Mouse (Mus musculus): ENCODE measurements around the gene Atp2b1. TPM values are rescaled to one million over a fixed set of nuclear protein-coding genes. Genes with fewer than 3 reads are reported as not detected.
"Not testable (repeated sequence)": the region's sequence is repeated elsewhere in the genome, so short reads cannot be mapped to it uniquely, and the experiment has no call there.

The Atp2b1 gene
- polyA plus RNA-seq, 1 experiment = 5.4 TPM

DNA sequence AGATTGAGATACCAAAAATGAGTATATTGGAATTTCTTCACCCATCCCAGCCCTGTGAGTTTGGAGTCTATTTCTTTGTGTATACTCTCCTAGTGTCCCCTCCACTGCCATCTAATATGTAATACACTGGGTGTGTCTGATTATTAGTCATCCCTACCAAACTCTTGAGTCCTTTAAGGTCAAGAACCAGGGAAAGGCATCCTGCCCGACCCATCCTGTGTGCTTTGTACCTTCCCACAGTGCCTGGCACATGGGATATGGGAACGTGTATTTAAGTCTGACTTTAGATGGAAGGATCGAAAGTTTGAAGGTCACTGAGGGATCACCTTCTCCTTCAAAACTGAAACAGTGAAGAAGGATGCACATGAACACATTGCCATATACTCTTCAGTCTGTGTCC, 60.4 kb downstream of the Atp2b1 start:
- no peaks in the 10 kb centered on the region for H3K27me3 ChIP-seq (replicated peaks)
- peaks cover 29% of the 10 kb centered on the region for H3K36me3 ChIP-seq (replicated peaks; ENCODE audit: low read length)
- H3K4me1 ChIP-seq = peaks cover 9% of the 10 kb centered on the region; the same call in 1 of the 2 replicates
- H3K9me3 ChIP-seq = peaks cover 10% of the 10 kb centered on the region; the same call in 1 of the 2 replicates
- TF ChIP-seq GATA1 (IDR thresholded peaks at IDR 0.05; ENCODE audit: borderline replicate concordance, low read length) (no peak), FLI1 (IDR thresholded peaks at IDR 0.05; ENCODE audit: low read length) (no peak)
- H3K4me3 ChIP-seq (replicated peaks) = no peak overlapping the region

DNA sequence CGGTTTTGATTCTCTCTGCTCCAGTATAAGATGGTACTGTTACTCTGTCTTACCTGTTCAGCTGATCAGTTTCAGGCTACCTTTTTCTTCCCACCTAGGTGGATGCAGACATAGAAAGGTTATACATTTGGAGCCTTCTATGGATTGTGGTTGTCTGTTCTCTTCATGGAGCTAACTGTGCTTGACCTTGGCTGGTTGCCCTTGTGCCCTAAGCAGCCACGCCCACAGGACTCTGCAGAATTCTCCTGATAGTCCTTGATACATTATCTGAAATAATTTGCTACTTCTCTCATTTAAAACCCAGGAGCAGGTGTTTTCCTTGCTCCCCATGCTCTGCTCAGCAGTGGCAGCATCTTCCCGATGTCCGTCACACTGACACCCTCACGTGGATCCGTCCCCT, 61.4 kb downstream of the Atp2b1 start:
- Histone ChIP-seq H3K36me3 (replicated peaks; ENCODE audit: low read length) (peaks cover 29% of the 10 kb centered on the region), H3K4me3 (replicated peaks) (no peak overlapping the region), H3K4me1 (peaks cover 9% of the 10 kb centered on the region; the same call in 1 of the 2 replicates), H3K9me3 (peaks cover 10% of the 10 kb centered on the region; the same call in 1 of the 2 replicates), H3K27me3 (replicated peaks) (no peaks in the 10 kb centered on the region)
- no peak for TF ChIP-seq FLI1 (IDR thresholded peaks at IDR 0.05; ENCODE audit: low read length)
- no peak for TF ChIP-seq GATA1 (IDR thresholded peaks at IDR 0.05; ENCODE audit: borderline replicate concordance, low read length)

DNA sequence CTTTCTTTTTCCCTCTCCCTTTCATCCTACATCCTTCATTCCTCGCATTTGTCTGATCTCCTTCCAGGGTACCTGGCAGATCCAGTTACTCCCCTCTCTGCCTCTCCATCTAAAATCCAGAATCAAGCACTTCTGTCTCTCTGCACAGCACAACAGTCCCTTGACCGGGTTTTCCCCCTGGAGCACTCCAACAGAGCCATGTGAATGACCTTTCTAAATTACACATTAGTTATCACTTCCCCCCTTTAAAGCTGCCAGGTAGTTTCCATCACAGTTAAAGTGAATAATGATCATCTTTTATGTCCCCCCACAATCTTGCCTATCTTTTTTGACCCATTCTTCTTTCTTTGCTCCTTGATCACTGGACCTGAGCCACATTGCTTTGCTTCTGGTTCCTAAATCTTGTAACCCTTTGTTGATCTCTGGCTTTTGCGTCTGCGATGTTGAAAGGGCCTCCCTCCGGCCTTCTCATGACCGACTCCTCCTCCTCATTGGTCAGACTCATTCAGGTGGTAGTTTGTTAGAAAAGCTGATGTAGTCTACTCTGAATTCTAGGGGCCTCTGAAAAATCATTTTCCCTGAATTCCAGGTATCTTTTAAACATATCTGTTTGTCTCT, 62.8 kb downstream of the Atp2b1 start:
- H3K36me3 ChIP-seq (replicated peaks; ENCODE audit: low read length) = peaks cover 20% of the 10 kb centered on the region
- H3K4me3 ChIP-seq (replicated peaks) = no peak overlapping the region
- H3K27me3 ChIP-seq (replicated peaks) = no peaks in the 10 kb centered on the region
- peaks cover 9% of the 10 kb centered on the region; the same call in 1 of the 2 replicates for H3K4me1 ChIP-seq
- TF ChIP-seq GATA1 (IDR thresholded peaks at IDR 0.05; ENCODE audit: borderline replicate concordance, low read length) = no peak
- TF ChIP-seq FLI1 (IDR thresholded peaks at IDR 0.05; ENCODE audit: low read length) = no peak
- peaks cover 7% of the 10 kb centered on the region; the same call in 1 of the 2 replicates for H3K9me3 ChIP-seq

DNA sequence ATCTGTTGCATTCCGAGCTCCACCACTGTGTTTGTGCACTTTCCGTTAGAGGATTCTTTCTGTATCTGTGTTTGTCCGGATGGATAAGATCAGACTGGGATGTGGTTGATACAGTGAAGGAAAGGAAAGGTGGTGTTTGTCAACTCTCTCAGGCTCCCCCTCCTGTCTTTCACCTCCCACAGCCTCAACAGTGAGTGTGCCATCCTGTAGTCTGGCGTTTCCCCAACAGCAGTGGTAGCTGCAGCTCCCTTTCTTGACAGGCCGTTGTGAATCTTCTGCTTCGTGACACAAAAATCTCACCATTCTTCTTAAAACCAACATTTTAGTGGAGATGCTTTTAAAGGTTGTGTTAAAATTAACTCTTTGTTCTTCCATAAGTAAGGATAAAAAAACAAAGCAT, 64.6 kb downstream of the Atp2b1 start:
- H3K27me3 ChIP-seq (replicated peaks) = no peaks in the 10 kb centered on the region
- TF ChIP-seq GATA1 (IDR thresholded peaks at IDR 0.05; ENCODE audit: borderline replicate concordance, low read length) (no peak), FLI1 (IDR thresholded peaks at IDR 0.05; ENCODE audit: low read length) (no peak)
- H3K9me3 ChIP-seq = no peaks in the 10 kb centered on the region
- H3K4me3 ChIP-seq (replicated peaks) = no peak overlapping the region
- peaks cover 9% of the 10 kb centered on the region; the same call in 1 of the 2 replicates for H3K4me1 ChIP-seq
- peaks cover 18% of the 10 kb centered on the region for H3K36me3 ChIP-seq (replicated peaks; ENCODE audit: low read length)

DNA sequence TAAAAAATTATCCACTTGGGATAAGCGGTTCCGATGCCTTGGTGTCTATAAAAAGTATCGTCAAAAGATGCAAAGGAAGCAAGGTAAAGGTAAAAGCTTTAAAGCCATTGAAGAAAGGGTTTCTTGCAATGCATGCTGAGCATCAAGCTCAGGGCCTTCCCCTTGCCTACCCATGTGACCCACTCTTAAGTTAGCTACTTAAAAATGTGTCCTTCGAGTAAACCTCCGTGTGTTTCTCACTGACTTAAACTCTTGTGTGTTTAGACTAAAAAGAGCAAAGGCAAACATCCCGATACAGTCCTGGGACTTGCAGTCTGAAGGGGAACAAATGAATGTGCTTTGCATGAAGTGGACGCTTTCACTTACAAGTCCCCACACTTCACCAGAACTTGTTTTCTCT, 65.1 kb downstream of the Atp2b1 start:
- TF ChIP-seq GATA1 (IDR thresholded peaks at IDR 0.05; ENCODE audit: borderline replicate concordance, low read length) (no peak), FLI1 (IDR thresholded peaks at IDR 0.05; ENCODE audit: low read length) (no peak)
- H3K27me3 ChIP-seq (replicated peaks) = no peaks in the 10 kb centered on the region
- no peak overlapping the region for H3K4me3 ChIP-seq (replicated peaks)
- no peaks in the 10 kb centered on the region for H3K9me3 ChIP-seq
- H3K4me1 ChIP-seq = peaks cover 9% of the 10 kb centered on the region; the same call in 1 of the 2 replicates
- H3K36me3 ChIP-seq (replicated peaks; ENCODE audit: low read length) = peaks cover 19% of the 10 kb centered on the region

DNA sequence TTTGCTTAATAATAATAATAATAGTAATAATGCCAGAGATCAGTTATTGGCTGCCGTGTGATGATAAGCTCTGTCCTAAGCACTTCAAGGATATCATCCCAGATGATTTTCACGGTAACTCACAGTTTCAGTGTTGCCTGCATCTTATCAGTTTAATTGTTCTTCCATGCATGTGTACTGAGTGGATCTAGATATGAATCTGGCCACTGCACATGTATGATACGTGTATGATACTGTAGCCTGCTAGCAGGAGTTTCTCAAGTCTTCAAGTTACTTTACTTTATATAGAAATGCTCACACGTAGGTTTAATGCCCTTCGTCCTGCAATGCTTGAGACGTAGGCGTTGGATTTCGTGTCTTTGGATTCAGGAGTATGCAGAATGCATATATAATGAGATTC, 65.7 kb downstream of the Atp2b1 start:
- peaks cover 9% of the 10 kb centered on the region; the same call in 1 of the 2 replicates for H3K4me1 ChIP-seq
- H3K4me3 ChIP-seq (replicated peaks) = no peak overlapping the region
- no peak for TF ChIP-seq GATA1 (IDR thresholded peaks at IDR 0.05; ENCODE audit: borderline replicate concordance, low read length)
- TF ChIP-seq FLI1 (IDR thresholded peaks at IDR 0.05; ENCODE audit: low read length) = no peak
- H3K36me3 ChIP-seq (replicated peaks; ENCODE audit: low read length) = peaks cover 24% of the 10 kb centered on the region
- H3K27me3 ChIP-seq (replicated peaks) = no peaks in the 10 kb centered on the region
- no peaks in the 10 kb centered on the region for H3K9me3 ChIP-seq

DNA sequence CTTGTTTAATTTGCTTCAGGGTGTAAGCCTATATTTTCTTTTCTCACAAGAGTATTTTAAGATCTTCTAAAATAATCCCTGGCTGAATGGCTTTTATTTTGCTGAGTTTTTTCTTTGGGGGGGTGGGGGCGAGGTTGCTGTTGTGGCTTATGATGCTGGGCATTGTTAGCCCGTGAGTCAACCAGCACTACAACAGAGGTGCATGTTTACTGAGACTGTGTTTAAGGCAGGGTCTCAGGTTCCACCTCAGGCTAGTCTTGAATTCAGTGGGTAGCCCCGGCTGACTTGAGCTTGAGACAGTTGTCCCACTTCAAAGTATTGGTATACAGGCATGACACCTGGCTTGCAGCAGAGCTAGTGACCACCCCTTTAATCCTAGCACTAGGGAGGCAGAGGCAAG, 77.8 kb downstream of the Atp2b1 start:
- H3K36me3 ChIP-seq (replicated peaks; ENCODE audit: low read length) = peaks cover 81% of the 10 kb centered on the region
- no peaks in the 10 kb centered on the region for H3K4me1 ChIP-seq
- H3K9me3 ChIP-seq = no peaks in the 10 kb centered on the region
- no peak for TF ChIP-seq FLI1 (IDR thresholded peaks at IDR 0.05; ENCODE audit: low read length)
- no peak for TF ChIP-seq GATA1 (IDR thresholded peaks at IDR 0.05; ENCODE audit: borderline replicate concordance, low read length)
- H3K4me3 ChIP-seq (replicated peaks) = no peak overlapping the region
- H3K27me3 ChIP-seq (replicated peaks) = no peaks in the 10 kb centered on the region

DNA sequence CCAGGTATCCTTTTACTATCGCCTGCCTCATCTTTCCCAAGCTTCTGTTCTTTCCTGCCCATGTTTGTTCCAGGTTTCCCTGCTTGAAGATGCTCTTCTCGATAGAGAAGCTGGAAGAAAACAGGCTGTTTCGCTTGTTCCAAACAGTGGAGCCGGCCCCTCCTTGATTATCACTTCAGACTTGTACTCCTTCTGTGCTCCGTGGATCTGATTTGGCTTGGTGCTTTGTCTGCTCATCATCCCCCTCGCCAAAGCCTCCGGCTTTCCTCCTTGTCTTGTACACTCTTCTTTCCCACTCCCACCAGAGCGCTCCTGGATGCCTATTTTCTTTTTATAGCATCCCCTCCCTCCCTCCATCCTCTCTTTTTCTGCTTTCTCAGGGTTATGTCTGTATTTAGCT, 79.0 kb downstream of the Atp2b1 start:
- Histone ChIP-seq H3K36me3 (replicated peaks; ENCODE audit: low read length) (peaks cover 78% of the 10 kb centered on the region), H3K4me1 (no peaks in the 10 kb centered on the region), H3K9me3 (no peaks in the 10 kb centered on the region), H3K4me3 (replicated peaks) (no peak overlapping the region), H3K27me3 (replicated peaks) (no peaks in the 10 kb centered on the region)
- TF ChIP-seq FLI1 (IDR thresholded peaks at IDR 0.05; ENCODE audit: low read length) (no peak), GATA1 (IDR thresholded peaks at IDR 0.05; ENCODE audit: borderline replicate concordance, low read length) (no peak)

DNA sequence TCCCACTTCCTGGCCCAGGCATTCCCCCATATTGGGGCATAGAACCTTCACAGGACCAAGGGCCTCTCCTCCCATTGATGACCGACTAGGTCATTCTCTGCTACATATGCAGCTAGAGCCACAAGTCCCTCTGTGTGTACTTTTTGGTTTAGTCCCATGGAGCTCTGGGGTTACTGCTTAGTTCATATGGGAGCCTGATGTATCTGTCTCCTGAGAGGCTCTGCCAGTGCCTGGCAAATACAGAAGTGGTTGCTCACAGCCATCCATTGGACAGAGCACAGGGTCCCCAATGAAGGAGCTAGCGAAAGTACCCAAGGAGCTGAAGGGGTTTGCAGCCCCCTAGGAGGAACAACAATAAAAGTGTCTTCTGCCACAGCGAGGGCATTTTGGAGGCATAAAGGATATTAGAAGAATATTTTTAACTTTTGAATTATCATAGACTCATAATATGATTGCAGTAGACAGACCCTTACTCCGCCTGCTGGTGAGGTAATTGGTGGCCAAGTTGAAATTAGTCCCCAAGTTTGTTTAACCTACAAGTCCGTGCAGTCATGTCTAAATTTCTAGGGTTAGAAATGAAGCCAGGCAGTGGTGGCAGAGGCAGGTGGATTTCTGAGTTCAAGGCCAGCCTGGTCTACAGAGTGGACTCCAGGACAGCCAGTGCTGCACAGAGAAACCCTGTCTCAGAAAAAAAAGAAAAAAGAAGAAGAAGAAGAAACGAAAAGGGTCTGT, 81.0 kb downstream of the Atp2b1 start:
- not testable (repeated sequence) for H3K4me3 ChIP-seq (replicated peaks); H3K27me3 ChIP-seq (replicated peaks); H3K4me1 ChIP-seq; H3K9me3 ChIP-seq
- H3K36me3 ChIP-seq (replicated peaks; ENCODE audit: low read length) = peaks cover 84% of the 10 kb centered on the region

DNA sequence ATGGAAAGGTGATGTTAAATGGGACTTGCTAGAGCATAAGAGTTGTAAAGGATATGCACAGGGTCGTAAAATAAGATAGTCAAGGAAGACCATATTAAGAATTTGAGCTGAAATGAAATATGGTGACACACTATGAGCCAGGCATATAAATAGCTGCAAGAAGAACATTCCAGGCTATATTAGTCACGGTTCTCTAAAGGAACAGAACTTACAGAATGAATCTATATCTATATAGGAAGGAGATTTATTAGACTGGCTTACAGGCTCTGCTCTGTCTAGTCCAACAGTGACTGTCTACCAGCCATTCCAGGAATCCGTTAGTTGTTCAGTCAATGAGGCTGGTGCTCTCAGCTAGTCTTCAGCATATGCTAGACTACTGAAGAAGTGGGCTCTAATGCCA, 90.7 kb downstream of the Atp2b1 start:
- TF ChIP-seq FLI1 (IDR thresholded peaks at IDR 0.05; ENCODE audit: low read length) = no peak
- no peak for TF ChIP-seq GATA1 (IDR thresholded peaks at IDR 0.05; ENCODE audit: borderline replicate concordance, low read length)
- no peaks in the 10 kb centered on the region for H3K9me3 ChIP-seq
- no peaks in the 10 kb centered on the region; the same call in 1 of the 2 replicates for H3K4me1 ChIP-seq
- H3K4me3 ChIP-seq (replicated peaks) = no peak overlapping the region
- peaks cover 69% of the 10 kb centered on the region for H3K36me3 ChIP-seq (replicated peaks; ENCODE audit: low read length)
- no peaks in the 10 kb centered on the region for H3K27me3 ChIP-seq (replicated peaks)
